Mouse (Mus musculus) MEL (cell line): ENCODE measurements around the gene Qrfpr. TPM values are rescaled to one million over a fixed set of nuclear protein-coding genes. Genes with fewer than 3 reads are reported as not detected.

Source experiments
- DNase-seq: peaks from one replicate; pipeline ENCODE4 v3.0.0; 2011; ENCODE audit warnings: low read depth, low spot score
- H3K27ac ChIP-seq: 2 replicates; pipeline ENCODE4 v1.5.1; 2012; ENCODE audit warnings: low read depth, mild to moderate bottlenecking, control low read depth, low read length, moderate library complexity; ENCODE audit not compliant: control insufficient read depth
- H3K27me3 ChIP-seq, 2 experiments: fragments of 150-350 bp in 1 of 2; sonication (generic) in 1 of 2; 2 replicates each; pipeline ENCODE4 v1.6.1; 2012; ENCODE audit warnings: low read length in 2 of 2, mild to moderate bottlenecking in 2 of 2, improper control_type of control experiment in 1 of 2, moderate library complexity in 1 of 2; ENCODE audit not compliant: insufficient read depth in 2 of 2, control insufficient read depth in 1 of 2
- H3K36me3 ChIP-seq, 2 experiments: 2 replicates each; pipeline ENCODE4 v1.6.1; 2012 to 2014; ENCODE audit warnings: low read length in 2 of 2, improper control_type of control experiment in 1 of 2, inconsistent platforms in 1 of 2, mild to moderate bottlenecking in 1 of 2; ENCODE audit not compliant: insufficient read depth in 2 of 2, control insufficient read depth in 1 of 2
- H3K4me1 ChIP-seq, 2 experiments: fragments of 150-350 bp in 1 of 2; sonication (generic) in 1 of 2; 2 replicates each; pipeline ENCODE4 v1.6.1; 2012; ENCODE audit warnings: low read length in 2 of 2, improper control_type of control experiment in 1 of 2, mild to moderate bottlenecking in 1 of 2; ENCODE audit not compliant: insufficient read depth in 2 of 2, control insufficient read depth in 1 of 2
- H3K4me3 ChIP-seq, 2 experiments: fragments of 150-350 bp in 1 of 2; sonication (generic) in 1 of 2; 2 replicates each; pipeline ENCODE4 v1.5.1; 2012; ENCODE audit warnings: low read depth in 2 of 2, low read length in 2 of 2, mild to moderate bottlenecking in 2 of 2, moderate library complexity in 2 of 2, control low read depth in 1 of 2, improper control_type of control experiment in 1 of 2; ENCODE audit not compliant: control insufficient read depth in 1 of 2, insufficient read depth in 1 of 2
- H3K79me2 ChIP-seq: 2 replicates; pipeline ENCODE4 v1.6.1; 2012; ENCODE audit warnings: mild to moderate bottlenecking, low read length, moderate library complexity; ENCODE audit not compliant: control insufficient read depth, poor library complexity, insufficient read depth
- H3K9ac ChIP-seq: 2 replicates; pipeline ENCODE4 v1.6.1; 2012; ENCODE audit warnings: low read depth, mild to moderate bottlenecking, control low read depth, low read length, moderate library complexity; ENCODE audit not compliant: control insufficient read depth, poor library complexity, severe bottlenecking
- H3K9me3 ChIP-seq: fragments of 150-350 bp; sonication (generic); replicated peaks from 2 replicates; pipeline ENCODE4 v1.6.1; 2012; ENCODE audit warnings: mild to moderate bottlenecking, low read length, improper control_type of control experiment, moderate library complexity; ENCODE audit not compliant: insufficient read depth
- CHD2 ChIP-seq: IDR thresholded peaks from 2 replicates; pipeline ENCODE4 v1.6.1; 2011; ENCODE audit warnings: low read length, improper control_type of control experiment
- E2F4 ChIP-seq: IDR thresholded peaks from 2 replicates; pipeline ENCODE4 v1.6.1; 2011; ENCODE audit warnings: low read depth, low read length, improper control_type of control experiment, borderline replicate concordance
- ELF1 ChIP-seq: IDR thresholded peaks from 2 replicates; pipeline ENCODE4 v1.6.1; 2014; ENCODE audit warnings: low read depth, mild to moderate bottlenecking, inconsistent platforms, low read length, improper control_type of control experiment, moderate library complexity
- EP300 ChIP-seq, 2 experiments: IDR thresholded peaks; 2 replicates each; pipeline ENCODE4 v1.6.1; 2011; ENCODE audit warnings: improper control_type of control experiment in 2 of 2, low read length in 2 of 2, low read depth in 1 of 2, mild to moderate bottlenecking in 1 of 2
- GABPA ChIP-seq: IDR thresholded peaks from 2 replicates; pipeline ENCODE4 v1.6.1; 2012; ENCODE audit warnings: low read depth, mild to moderate bottlenecking, inconsistent platforms, low read length, improper control_type of control experiment, moderate library complexity
- GATA1 ChIP-seq: IDR thresholded peaks from 2 replicates; pipeline ENCODE4 v1.6.1; 2011; ENCODE audit warnings: low read depth, low read length, improper control_type of control experiment
- HCFC1 ChIP-seq: IDR thresholded peaks from 2 replicates; pipeline ENCODE4 v1.6.1; 2012; ENCODE audit warnings: low read depth, mild to moderate bottlenecking, inconsistent platforms, low read length, improper control_type of control experiment, moderate library complexity
- JUND ChIP-seq: IDR thresholded peaks from 2 replicates; pipeline ENCODE4 v1.6.1; 2011; ENCODE audit warnings: low read depth, mild to moderate bottlenecking, improper control_type of control experiment, low read length
- KAT2A ChIP-seq: conservative IDR thresholded peaks from 2 replicates; pipeline ENCODE4 v1.6.1; 2012; ENCODE audit warnings: low read depth, low read length, improper control_type of control experiment, inconsistent platforms
- MAFK ChIP-seq: IDR thresholded peaks from 2 replicates; pipeline ENCODE4 v1.6.1; 2011; ENCODE audit warnings: low read depth, mild to moderate bottlenecking, low read length, improper control_type of control experiment, borderline replicate concordance
- MAX ChIP-seq: IDR thresholded peaks from 2 replicates; pipeline ENCODE4 v1.6.1; 2011; ENCODE audit warnings: low read length, improper control_type of control experiment
- MAZ ChIP-seq: IDR thresholded peaks from 2 replicates; pipeline ENCODE4 v1.6.1; 2012; ENCODE audit warnings: low read depth, mild to moderate bottlenecking, inconsistent platforms, low read length, improper control_type of control experiment
- MEF2A ChIP-seq: IDR thresholded peaks from 2 replicates; pipeline ENCODE4 v1.6.1; 2014; ENCODE audit warnings: low read depth, mild to moderate bottlenecking, inconsistent platforms, low read length, improper control_type of control experiment; ENCODE audit not compliant: poor library complexity, insufficient replicate concordance, severe bottlenecking; ENCODE audit errors: extremely low read depth
- MYC ChIP-seq: IDR thresholded peaks from 2 replicates; pipeline ENCODE4 v1.6.1; 2011; ENCODE audit warnings: low read depth, mild to moderate bottlenecking, low read length, improper control_type of control experiment, moderate library complexity
- NRF1 ChIP-seq: IDR thresholded peaks from 2 replicates; pipeline ENCODE4 v1.6.1; 2014; ENCODE audit warnings: low read depth, mild to moderate bottlenecking, inconsistent platforms, low read length, improper control_type of control experiment, moderate library complexity; ENCODE audit not compliant: poor library complexity, insufficient read depth, severe bottlenecking
- POLR2A ChIP-seq, 2 experiments: IDR thresholded peaks; 2 replicates each; pipeline ENCODE4 v1.6.1; 2011 to 2012; ENCODE audit warnings: low read length in 2 of 2, mild to moderate bottlenecking in 2 of 2, control low read depth in 1 of 2, improper control_type of control experiment in 1 of 2, low read depth in 1 of 2, moderate library complexity in 1 of 2; ENCODE audit not compliant: control insufficient read depth in 1 of 2, insufficient read depth in 1 of 2, poor library complexity in 1 of 2
- RAD21 ChIP-seq: IDR thresholded peaks from 2 replicates; pipeline ENCODE4 v1.6.1; 2011; ENCODE audit warnings: mild to moderate bottlenecking, low read depth, low read length, improper control_type of control experiment
- SMC3 ChIP-seq: IDR thresholded peaks from 2 replicates; pipeline ENCODE4 v1.6.1; 2011; ENCODE audit warnings: low read depth, low read length, improper control_type of control experiment
- TAL1 ChIP-seq: IDR thresholded peaks from 2 replicates; pipeline ENCODE4 v1.6.1; 2012; ENCODE audit warnings: mild to moderate bottlenecking, inconsistent platforms, low read length, moderate library complexity, mixed read lengths
- UBTF ChIP-seq: IDR thresholded peaks from 2 replicates; pipeline ENCODE4 v1.6.1; 2012; ENCODE audit warnings: low read depth, mild to moderate bottlenecking, inconsistent platforms, low read length, improper control_type of control experiment, moderate library complexity, borderline replicate concordance; ENCODE audit not compliant: insufficient read depth
- ZC3H11A ChIP-seq: IDR thresholded peaks from 2 replicates; pipeline ENCODE4 v1.6.1; 2012; ENCODE audit warnings: low read depth, mild to moderate bottlenecking, inconsistent platforms, low read length, improper control_type of control experiment
- ZKSCAN1 ChIP-seq: IDR thresholded peaks from 2 replicates; pipeline ENCODE4 v1.6.1; 2012; ENCODE audit warnings: low read depth, mild to moderate bottlenecking, inconsistent platforms, low read length, improper control_type of control experiment, moderate library complexity
- ZMIZ1 ChIP-seq: IDR thresholded peaks from 2 replicates; pipeline ENCODE4 v1.6.1; 2012; ENCODE audit warnings: low read depth, mild to moderate bottlenecking, inconsistent platforms, low read length, improper control_type of control experiment, moderate library complexity
- polyA plus RNA-seq, 2 experiments: library from polyadenylated mRNA; stranded (reverse) in 1 of 2; unstranded in 1 of 2; fragments of >175 nt in 1 of 2; fragments of >200 nt in 1 of 2; gene quantifications; 2 replicates each; pipeline versions ENCODE4 v1.2.1 to v1.2.4; 2012; ENCODE audit warnings: low replicate concordance in 2 of 2, low read depth in 1 of 2; ENCODE audit not compliant: insufficient read length in 2 of 2, insufficient read depth in 1 of 2, missing spikeins in 1 of 2
- total RNA-seq: library from RNA; depleted of rRNA; stranded (reverse); fragments of 300-350 nt; gene quantifications from 2 replicates; pipeline ENCODE4 v1.2.3, GENCODE M21; 2012

Gene Qrfpr
- total and polyA plus RNA-seq, 3 experiments, result not detected

DNA sequence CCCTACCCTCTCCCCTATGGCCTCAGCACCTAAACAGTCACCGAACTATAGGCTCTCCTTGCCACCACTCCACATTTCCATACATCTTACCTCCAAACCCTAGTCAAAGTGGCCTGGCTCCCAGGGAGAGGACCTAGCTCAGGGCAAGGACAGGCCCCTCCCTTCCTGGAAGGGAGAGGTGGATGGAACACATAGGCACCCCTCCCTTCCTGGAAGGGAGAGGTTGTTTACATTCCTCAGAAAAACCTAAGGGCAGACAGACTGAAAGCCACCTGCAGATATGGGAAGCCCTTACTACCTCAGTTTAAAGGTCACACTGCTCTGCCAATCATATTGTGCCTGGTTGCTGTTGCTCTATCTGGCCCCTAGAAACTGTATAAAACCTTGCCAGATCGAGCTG, 26.3 kb upstream of the Qrfpr start:
- Histone ChIP-seq H3K4me3 (no peak overlapping the region), H3K9ac (no peak overlapping the region), H3K27me3 (peaks cover 0 to 2% of the 10 kb centered on the region in 2 experiments; a peak in 2 of 4 replicates), H3K4me1 (no peaks in the 10 kb centered on the region), H3K36me3 (no peaks in the 10 kb centered on the region), H3K9me3 (no peaks in the 10 kb centered on the region), H3K79me2 (no peaks in the 10 kb centered on the region), H3K27ac (no peak overlapping the region)
- DNase-seq, result no peak
- TF ChIP-seq CHD2, result no peak
- TF ChIP-seq EP300 (IDR thresholded peaks at IDR 0.05; ENCODE audit: low read depth in 1 of 2, low read length in 2 of 2), result no peak
- TF ChIP-seq MYC, result no peak
- TF ChIP-seq HCFC1, result no peak
- no peak for TF ChIP-seq ZKSCAN1

DNA sequence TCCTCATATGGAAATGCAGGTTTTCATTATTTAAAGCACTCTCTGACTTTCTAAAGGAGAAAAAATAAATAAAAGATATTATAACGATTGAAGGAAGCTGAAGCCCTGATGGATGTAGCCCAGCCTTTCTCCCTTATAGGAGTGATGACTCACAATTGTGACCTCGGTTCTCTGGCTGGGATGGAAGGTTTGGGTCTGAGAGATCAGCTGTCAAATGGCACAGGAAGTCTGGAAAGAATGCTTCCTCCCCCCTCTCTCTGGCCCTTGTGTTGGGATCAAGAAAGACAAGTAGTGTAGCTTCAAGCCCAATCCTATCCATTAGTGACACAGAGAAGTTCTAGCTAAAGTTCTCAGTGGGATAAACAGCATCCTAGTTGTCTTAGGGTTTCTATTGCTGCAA, 7.8 kb upstream of the Qrfpr start:
- Histone ChIP-seq H3K4me3 (no peak overlapping the region), H3K9ac (no peak overlapping the region), H3K27ac (no peak overlapping the region), H3K79me2 (no peaks in the 10 kb centered on the region), H3K4me1 (no peaks in the 10 kb centered on the region), H3K27me3 (no peaks in the 10 kb centered on the region), H3K9me3 (no peaks in the 10 kb centered on the region), H3K36me3 (no peaks in the 10 kb centered on the region)
- no peak for TF ChIP-seq MEF2A
- DNase-seq, result no peak

GRCm38 (mm10) chr3:36227246-36227645, 5.1 kb upstream of the Qrfpr start:
- Histone ChIP-seq H3K36me3 (no peaks in the 10 kb centered on the region), H3K79me2 (no peaks in the 10 kb centered on the region), H3K9me3 (no peaks in the 10 kb centered on the region), H3K27me3 (no peaks in the 10 kb centered on the region), H3K9ac (no peak overlapping the region), H3K27ac (no peak overlapping the region), H3K4me3 (no peak overlapping the region), H3K4me1 (no peaks in the 10 kb centered on the region)
- TF ChIP-seq MYC, result no peak
- TF ChIP-seq POLR2A (IDR thresholded peaks at IDR 0.05; ENCODE audit: control insufficient read depth in 1 of 2, insufficient read depth in 1 of 2, low read depth in 1 of 2, low read length in 2 of 2, poor library complexity in 1 of 2), result no peak
- no peak for TF ChIP-seq KAT2A
- no peak for TF ChIP-seq E2F4
- TF ChIP-seq ZC3H11A, result no peak
- no peak for TF ChIP-seq JUND
- no peak for TF ChIP-seq RAD21
- no peak for TF ChIP-seq UBTF
- TF ChIP-seq MEF2A, result no peak
- no peak for TF ChIP-seq ZMIZ1
- no peak for TF ChIP-seq MAZ
- no peak for TF ChIP-seq TAL1
- no peak for TF ChIP-seq EP300 (IDR thresholded peaks at IDR 0.05; ENCODE audit: low read depth in 1 of 2, low read length in 2 of 2)
- no peak for TF ChIP-seq SMC3
- no peak for TF ChIP-seq MAX
- no peak for TF ChIP-seq GATA1
- TF ChIP-seq GABPA, result no peak
- no peak for TF ChIP-seq NRF1
- no peak for TF ChIP-seq MAFK
- no peak for TF ChIP-seq ELF1
- DNase-seq, result no peak
